Comparison of ENCODE assay signal across 8 mouse cellular contexts in the genomic region with DNA sequence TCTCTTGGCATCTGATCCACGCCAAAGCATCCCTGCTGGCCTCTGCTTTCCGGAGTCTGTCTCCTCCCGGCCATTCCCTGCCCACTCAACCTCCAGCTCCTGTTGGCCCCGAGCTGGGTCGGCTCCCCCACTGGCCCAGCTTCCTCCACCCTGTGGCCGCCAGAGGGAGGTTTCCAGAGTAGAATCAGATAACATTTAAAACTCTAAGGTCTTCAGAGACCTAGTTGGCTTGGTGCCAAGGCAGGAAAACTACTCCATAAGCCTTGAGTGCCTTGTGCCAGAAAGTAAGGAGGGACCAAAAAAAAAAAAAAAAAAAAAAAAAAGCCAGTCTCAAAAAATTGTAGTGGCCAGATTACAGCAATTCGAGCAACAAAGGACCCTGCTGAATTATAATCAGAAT. TPM values are rescaled to one million over a fixed set of nuclear protein-coding genes. Genes with fewer than 3 reads are reported as not detected.
DNase-seq lines count a peak whose midpoint lies in the region; ATAC-seq and TF ChIP-seq lines count a peak whose summit lies in the region.
"Had no signal": no experiment of that assay in that cellular context is flagged by ENCODE, and none has a peak within 500 bp of the region (broad histone marks: within the 10 kb centered on the region; RNA-seq: fewer than 3 reads in every experiment).

No protein-coding gene starts in this region.

- DNase-seq in 3T3-L1 (ENCODE audit: low read depth, low spot score) (peak; percentile 54), ES-CJ7 (ENCODE audit: low read depth, low spot score) (peak; percentile 33)
- peak; percentile 49 for DNase-seq in cerebellum, adult 9-11 months
- peak; percentile 62 to 67 for DNase-seq in heart, postnatal 14 days
- no peak for DNase-seq in thymus, adult 2 months
- no peak for DNase-seq in thymus, postnatal 14 days

- intact Hi-C loops in heart, postnatal 14 days (cut with DNase I), result no loop called here

- H3K4me1 ChIP-seq in lung, embryonic 15.5 days, result peaks cover 41% of the 10 kb centered on the region
- H3K4me1 ChIP-seq in thymus, adult 2 months (replicated peaks; ENCODE audit: control insufficient read depth, insufficient read depth, low read length), result no peaks in the 10 kb centered on the region

- H3K9me3 ChIP-seq in lung, embryonic 15.5 days, result no peaks in the 10 kb centered on the region
- H3K9me3 ChIP-seq: limb, embryonic 12.5 days had no signal

- H3K4me3 ChIP-seq in lung, embryonic 15.5 days, result no peak overlapping the region
- no peak overlapping the region for H3K4me3 ChIP-seq in thymus, adult 2 months (ENCODE audit: control insufficient read depth, insufficient read depth, low read length)
- H3K4me3 ChIP-seq: limb, embryonic 12.5 days had no signal

- ATAC-seq in lung, embryonic 15.5 days (ENCODE audit: borderline replicate concordance, extremely low read depth, low FRiP score, low TSS enrichment), result peak; percentile 11; the same call in 1 of the 2 replicates

- H3K9ac ChIP-seq in lung, embryonic 15.5 days, result no peak overlapping the region
- H3K9ac ChIP-seq: limb, embryonic 12.5 days had no signal

- H3K4me2 ChIP-seq in lung, embryonic 15.5 days, result no peak overlapping the region
- H3K4me2 ChIP-seq: limb, embryonic 12.5 days had no signal

- no peaks in the 10 kb centered on the region for H3K36me3 ChIP-seq in lung, embryonic 15.5 days
- no peaks in the 10 kb centered on the region for H3K36me3 ChIP-seq in thymus, adult 2 months (ENCODE audit: control insufficient read depth, insufficient read depth, low read length)

- no peak for TF ChIP-seq CTCF in thymus, adult 2 months (IDR thresholded peaks at IDR 0.05; ENCODE audit: borderline replicate concordance, control insufficient read depth, extremely low read depth, insufficient read depth, low read length, poor library complexity)

- no peak for TF ChIP-seq POLR2A in thymus, adult 2 months (IDR thresholded peaks at IDR 0.05; ENCODE audit: control insufficient read depth, extremely low read depth, insufficient read depth, low read length, poor library complexity)

- peak overlapping the region; percentile 12; the same call in 1 of the 2 replicates for H3K27ac ChIP-seq in lung, embryonic 15.5 days
- no peak overlapping the region for H3K27ac ChIP-seq in thymus, adult 2 months (ENCODE audit: control insufficient read depth, insufficient read depth, low read length)
- H3K27ac ChIP-seq: limb, embryonic 12.5 days had no signal

- 15% methylated on average over 7 of the region's 7 CpGs for WGBS in lung, embryonic 15.5 days
- 77% methylated on average over 7 of the region's 7 CpGs for WGBS in thymus, adult 2 months

- no peaks in the 10 kb centered on the region for H3K27me3 ChIP-seq in lung, embryonic 15.5 days
- no peaks in the 10 kb centered on the region for H3K27me3 ChIP-seq in thymus, adult 2 months (ENCODE audit: control insufficient read depth, insufficient read depth, low read length)
- H3K27me3 ChIP-seq: limb, embryonic 12.5 days had no signal

RNA-seq across cellular contexts. Expression of a gene that starts 15.0 kb away (rescaled TPM):
- total RNA-seq in heart, postnatal 14 days (2021), result 1 to 10 TPM; 6.0 to 6.3 TPM
- 2.1 and 2.3 TPM in 2 replicates for polyA plus RNA-seq in lung, embryonic 15.5 days (2015; fragmentation: Nextera tagmentation; extraction: Ambion mirVana)
- polyA plus RNA-seq in thymus, adult 2 months (2012; rRNA removed), result 6.3 and 7.1 TPM in 2 replicates

Comparison
In these comparisons a context has a peak if more than half of its experiments do, and no peak if none do; other contexts are left out.
1. DNase-seq: peak in 3T3-L1 (single experiment), ES-CJ7 (single experiment), cerebellum, adult 9-11 months (single experiment) and heart, postnatal 14 days (2 of 2); none in thymus, adult 2 months (single experiment) and thymus, postnatal 14 days (single experiment).